Mouse (Mus musculus): ENCODE measurements around the gene Lrrc74a. TPM values are rescaled to one million over a fixed set of nuclear protein-coding genes. Genes with fewer than 3 reads are reported as not detected.

Gene Lrrc74a
- polyA plus RNA-seq, 1 experiment from 2014 or later, result 0.09 TPM

- no peak for DNase-seq (ENCODE audit: low spot score)
Observed at GRCm38 (mm10) chr12:86786149-86787019, 52.2 kb downstream of the Lrrc74a start.

DNA sequence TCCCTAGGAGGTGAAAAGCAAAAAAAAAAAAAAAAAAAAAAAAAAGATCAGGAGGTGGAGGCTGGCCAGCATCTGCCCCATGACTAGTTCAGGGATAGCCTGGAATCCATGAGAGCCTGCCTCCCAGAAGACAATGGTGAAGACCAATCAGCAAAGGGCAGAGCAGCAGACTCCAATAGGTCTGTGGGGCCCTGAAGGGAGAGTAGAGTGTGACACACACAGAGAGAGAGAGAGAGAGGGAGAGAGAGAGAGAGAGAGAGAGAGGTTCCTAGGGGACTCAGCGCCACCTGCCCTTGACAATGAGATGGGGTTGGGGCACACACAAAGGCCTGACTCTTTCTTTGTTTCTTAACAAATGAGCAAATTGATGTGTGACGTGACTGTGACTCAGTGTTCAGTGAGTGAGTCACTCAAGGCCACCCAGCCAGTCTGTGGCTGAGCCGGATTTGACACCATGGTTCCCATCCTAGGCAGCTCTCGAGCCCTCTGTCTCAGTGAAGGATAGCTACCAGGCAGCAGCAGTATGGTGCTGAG, 52.9 kb downstream of the Lrrc74a start:
- no peak for DNase-seq (ENCODE audit: low spot score)

DNA sequence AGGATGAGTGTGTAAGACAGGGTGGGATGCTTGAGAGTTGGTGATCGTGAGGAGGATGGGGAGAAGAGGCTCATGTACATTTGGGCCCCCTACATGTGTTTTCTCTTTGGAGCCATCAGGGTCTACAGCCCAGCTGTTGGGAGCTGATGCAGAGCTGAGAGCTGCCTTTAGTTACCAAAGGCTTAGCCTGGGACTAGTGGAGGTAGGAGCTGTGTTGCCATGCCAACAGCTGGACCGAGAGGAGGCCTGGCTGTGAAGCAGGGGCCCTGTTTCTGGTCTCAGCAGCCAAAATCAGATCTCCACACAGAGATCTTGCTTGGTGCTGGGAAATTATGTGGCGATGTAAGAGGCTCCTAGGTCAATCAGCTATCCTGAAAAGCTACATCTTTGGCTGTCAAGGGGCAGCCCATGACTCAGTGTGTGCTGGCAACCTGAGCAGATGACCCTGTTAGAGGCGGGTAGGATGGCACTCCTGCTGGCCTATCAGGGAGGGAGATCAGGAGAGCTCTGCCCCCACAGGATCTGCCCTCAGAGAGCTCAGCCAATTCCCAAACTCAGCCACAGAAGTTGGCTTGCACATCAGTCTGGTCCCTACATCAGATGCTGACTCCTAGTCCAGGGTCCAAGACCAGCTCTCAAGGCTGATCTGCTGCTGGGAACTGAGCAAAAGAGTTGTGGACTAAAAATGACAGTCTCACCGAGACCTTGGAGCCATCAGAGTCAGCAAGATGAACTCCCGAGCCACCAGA, 56.1 kb downstream of the Lrrc74a start:
- DNase-seq (ENCODE audit: low spot score), result no peak

DNA sequence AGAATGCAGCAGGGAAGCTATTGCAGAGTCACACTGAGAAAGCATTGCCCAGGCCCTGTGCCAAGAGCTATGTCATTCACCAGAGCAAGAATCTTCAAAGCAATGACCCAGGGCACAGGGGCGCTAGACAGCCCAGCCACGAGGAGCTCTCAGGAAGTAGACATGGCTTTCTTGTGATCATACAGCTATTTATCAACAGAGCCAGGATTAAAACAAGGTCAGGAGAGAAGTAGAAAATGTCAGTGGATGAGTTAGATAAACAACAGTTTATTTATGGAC, 56.6 kb downstream of the Lrrc74a start:
- no peak for DNase-seq (ENCODE audit: low spot score)

DNA sequence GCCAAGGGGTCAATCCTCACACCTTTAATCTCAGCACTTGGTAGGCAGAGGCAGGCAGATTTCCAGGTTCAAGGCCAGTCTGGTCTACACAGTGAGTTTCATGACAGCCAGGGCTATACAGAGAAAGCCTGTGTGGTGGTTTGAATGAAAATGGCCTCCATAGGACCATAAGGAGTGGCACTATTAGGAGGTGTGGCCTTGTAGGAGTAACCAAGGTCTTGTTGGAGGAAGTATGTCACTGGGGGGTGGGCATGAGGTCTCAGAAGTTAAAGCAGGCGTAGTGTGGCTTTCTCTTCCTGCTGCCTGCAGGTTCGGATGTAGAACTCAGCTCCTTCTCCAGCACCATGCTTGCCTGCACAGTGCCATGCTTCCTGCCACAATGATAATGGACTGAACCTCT, 57.8 kb downstream of the Lrrc74a start:
- no peak for DNase-seq (ENCODE audit: low spot score)

DNA sequence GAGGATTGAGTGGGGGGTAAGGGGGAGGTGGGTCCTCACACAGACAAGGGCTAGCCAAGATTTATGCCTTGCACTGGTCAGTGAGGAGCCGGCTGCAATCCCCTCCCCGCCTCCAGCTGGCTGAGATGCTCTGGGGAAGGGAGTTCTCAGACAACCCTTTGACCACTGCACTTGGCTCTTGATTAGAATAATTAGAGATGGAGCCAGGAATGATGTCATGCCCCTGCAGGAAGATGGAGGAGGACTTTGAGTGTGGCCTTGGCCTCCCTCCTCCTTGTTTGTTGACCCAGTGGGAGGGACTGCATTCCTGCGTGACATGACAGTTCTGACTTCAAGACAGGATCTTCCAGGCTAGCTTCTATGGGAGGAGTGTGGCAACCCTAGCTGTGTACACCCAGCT, 59.7 kb downstream of the Lrrc74a start:
- no peak for DNase-seq (ENCODE audit: low spot score)

GRCm38 (mm10) chr12:86794331-86794730, 60.2 kb downstream of the Lrrc74a start:
- DNase-seq (ENCODE audit: low spot score), result no peak

- DNase-seq (ENCODE audit: low spot score), result peak; percentile 52
Observed at GRCm38 (mm10) chr12:86795076-86795837, 61.1 kb downstream of the Lrrc74a start.

DNA sequence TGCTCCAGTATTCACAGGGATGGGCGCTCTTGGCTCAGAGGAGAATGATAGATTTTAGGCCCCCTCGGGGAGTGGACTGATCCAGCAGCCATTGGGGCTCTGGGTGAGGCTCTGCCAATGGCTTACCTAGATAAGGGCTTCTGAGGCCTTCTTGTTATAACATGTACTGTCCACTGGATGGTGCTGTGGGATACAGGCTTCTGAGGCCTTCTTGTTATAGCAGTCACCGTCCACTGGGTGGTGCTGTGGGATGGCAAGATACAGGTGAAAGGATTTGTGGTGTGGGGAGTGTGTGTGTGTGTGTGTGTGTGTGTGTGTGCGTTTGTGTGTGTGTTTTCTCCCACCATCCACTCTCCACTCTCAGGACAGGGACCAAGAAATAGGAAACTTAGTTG, 61.7 kb downstream of the Lrrc74a start:
- DNase-seq (ENCODE audit: low spot score), result peak; percentile 94

- DNase-seq (ENCODE audit: low spot score), result no peak
Observed at GRCm38 (mm10) chr12:86796351-86796750, 62.2 kb downstream of the Lrrc74a start.

GRCm38 (mm10) chr12:86797771-86798170, 63.6 kb downstream of the Lrrc74a start:
- DNase-seq (ENCODE audit: low spot score), result no peak

DNA sequence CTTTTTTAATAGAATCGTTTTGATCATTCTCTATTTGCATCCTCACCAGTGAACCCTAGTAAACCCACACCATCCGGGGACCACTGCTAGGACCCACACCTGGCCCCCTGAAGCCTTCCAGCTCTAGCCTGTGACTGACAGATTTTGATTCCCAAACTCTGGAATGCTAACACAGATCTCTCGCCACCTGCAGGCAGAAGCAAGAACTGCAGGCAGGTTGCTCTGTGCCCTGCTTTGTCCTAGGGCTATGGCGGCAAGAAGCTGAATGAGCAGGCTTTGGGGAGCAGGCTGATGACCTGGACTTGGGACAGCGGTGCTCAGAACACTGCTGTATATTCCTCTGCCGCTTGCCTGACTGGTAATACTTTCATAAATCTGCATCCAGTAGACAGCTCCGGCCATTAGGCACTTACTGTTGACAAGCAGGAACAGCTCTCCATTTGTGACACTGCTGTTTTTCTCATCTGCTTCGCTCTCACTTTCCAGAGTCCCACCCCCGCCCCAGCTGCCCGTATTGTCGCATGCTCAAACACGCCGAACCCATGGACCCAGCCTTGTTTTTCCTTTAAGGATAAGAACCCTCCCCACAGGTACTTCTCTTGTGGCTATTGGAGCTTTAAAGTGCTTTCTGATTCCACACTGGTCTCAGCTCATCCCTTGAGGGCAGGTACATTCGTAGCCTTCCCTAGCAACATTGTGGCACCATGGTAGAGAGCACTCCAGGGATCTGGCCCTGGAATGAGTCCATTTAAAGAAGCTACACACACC, 64.8 kb downstream of the Lrrc74a start:
- peak; percentile 47 for DNase-seq (ENCODE audit: low spot score)

- DNase-seq (ENCODE audit: low spot score), result no peak
Observed at GRCm38 (mm10) chr12:86799786-86800185, 65.6 kb downstream of the Lrrc74a start.

- DNase-seq (ENCODE audit: low spot score), result no peak
Observed at GRCm38 (mm10) chr12:86800336-86800735, 66.2 kb downstream of the Lrrc74a start.

GRCm38 (mm10) chr12:86800765-86801147, 66.6 kb downstream of the Lrrc74a start:
- DNase-seq (ENCODE audit: low spot score), result peak; percentile 42

GRCm38 (mm10) chr12:86801148-86802004, 67.2 kb downstream of the Lrrc74a start:
- peak; percentile 42 for DNase-seq (ENCODE audit: low spot score)

DNA sequence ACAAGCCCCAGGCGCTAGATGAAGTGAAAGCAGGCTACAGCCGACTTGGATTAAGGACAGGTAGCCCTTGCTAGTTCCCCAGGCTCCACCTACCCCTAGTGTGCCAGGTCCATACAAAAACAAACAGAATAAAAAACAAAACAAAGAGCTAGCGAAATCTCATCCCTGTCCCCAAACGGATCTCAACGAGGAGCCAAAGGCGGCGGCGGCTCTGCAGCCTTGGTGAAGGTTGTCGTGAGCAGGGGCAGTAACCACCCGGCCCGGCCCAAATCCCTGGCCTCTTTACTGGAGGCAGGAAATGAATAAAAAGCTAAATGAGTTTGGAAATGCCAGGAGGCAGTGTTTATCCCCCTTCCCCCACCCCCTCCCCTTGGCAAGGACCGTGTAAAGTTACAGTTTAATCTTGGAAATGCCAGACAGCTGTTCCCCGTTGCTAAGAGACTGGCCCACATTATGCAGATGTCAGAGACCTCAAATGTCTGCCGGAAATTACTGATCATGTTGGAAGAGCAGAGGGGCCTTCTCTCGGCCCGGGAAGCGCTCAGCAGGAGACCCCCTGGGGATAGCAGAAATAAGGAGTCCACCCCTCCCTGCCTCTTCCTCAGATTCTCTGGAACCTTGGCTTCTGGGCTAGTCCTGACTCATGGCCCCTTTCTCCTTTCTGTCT, 68.0 kb downstream of the Lrrc74a start:
- DNase-seq (ENCODE audit: low spot score), result peak; percentile 72

DNA sequence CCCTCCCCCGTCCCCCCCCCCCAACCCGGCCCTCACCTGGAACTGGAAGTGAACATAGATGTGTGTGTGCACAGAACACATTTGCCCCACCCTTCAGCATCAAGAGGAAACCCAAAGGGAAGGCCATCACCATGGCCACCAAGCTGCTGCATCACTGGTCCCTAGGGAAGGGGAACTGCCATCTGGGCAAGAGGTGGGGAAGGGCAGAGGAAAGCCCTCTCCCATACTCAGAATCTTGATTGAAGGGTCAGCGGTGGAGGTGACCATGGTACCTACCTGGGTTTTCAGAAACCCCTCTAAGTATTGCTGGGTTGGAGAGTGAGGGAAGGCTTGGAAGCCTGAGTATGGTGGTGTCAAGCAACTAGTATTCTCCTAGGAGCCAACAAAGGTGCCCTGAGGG, 68.7 kb downstream of the Lrrc74a start:
- DNase-seq (ENCODE audit: low spot score), result no peak

GRCm38 (mm10) chr12:86803651-86804307, 69.6 kb downstream of the Lrrc74a start:
- no peak for DNase-seq (ENCODE audit: low spot score)

All from thymus, postnatal 0 days (tissue).